Mouse (Mus musculus): ENCODE measurements at regions not wholly inside any gene's neighbourhood (a gene's known extent, or its start where the extent isn't known, plus 50 kb on each side); places are given as distances from the start of the nearest gene placed in this dataset.
"Not testable (repeated sequence)": the region's sequence is repeated elsewhere in the genome, so short reads cannot be mapped to it uniquely, and the experiment has no call there.

DNA sequence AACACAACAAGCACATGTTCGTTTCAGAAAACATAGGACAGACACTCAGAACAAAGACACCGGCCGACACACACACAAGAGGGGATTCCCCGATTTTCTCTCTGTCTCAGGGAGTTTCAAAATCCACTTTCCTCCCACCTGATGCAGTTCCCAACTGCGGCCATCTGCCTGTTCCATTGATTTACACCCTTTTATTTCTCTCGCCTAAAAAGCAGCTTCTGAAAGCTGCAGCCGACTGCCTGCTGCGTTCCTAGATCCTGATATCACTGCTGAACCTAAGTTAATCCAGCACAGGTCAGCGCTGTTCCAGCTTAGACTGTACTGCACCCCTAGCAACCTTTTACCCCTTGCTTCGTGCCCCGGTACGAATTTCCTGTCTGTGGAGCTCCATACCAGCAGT lies 237.0 kb downstream of the Impad1 start:
- DNase-seq (ENCODE audit: low read depth, low spot score), result peak; percentile 4

DNA sequence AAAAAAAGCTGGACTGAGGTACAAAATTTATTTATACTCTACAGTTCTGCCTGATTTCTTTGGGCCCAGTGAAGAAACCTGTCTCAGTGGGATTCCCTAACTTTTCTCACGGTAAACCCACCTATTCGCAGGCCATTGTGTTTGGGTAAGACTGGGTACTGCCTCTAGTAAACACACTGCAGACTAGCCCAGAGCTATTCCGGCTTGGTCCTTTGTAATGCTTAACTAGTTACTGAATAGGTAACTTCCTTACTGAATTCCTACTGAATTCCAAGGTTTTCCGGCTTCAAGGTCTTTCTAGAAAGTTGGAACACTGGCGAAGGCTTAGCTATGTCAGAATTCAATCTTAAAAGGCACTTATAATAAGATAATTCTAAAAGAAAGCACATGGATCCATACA lies 242.9 kb downstream of the Impad1 start:
- DNase-seq (ENCODE audit: low read depth, low spot score), result no peak

DNA sequence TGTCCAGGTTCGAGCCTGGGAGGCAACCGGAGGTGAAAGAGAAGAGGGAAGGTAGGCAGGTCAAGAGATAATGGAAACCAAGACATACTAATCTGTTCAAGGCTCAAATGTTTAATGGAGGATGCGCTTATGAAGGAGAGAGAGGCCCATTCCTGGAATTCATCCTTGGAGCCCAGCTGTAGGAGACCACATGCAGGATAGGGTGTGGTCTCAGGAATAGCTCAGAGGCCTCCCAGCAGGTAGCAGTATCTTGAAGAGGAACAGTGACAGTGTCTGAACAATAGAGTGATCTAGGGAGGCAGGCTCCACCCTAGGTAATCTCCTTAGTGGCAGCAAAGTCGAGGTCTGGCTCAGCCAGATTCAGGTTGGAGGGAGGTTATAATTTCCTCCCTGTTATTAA lies 243.3 kb downstream of the Impad1 start:
- no peak for DNase-seq (ENCODE audit: low read depth, low spot score)

DNA sequence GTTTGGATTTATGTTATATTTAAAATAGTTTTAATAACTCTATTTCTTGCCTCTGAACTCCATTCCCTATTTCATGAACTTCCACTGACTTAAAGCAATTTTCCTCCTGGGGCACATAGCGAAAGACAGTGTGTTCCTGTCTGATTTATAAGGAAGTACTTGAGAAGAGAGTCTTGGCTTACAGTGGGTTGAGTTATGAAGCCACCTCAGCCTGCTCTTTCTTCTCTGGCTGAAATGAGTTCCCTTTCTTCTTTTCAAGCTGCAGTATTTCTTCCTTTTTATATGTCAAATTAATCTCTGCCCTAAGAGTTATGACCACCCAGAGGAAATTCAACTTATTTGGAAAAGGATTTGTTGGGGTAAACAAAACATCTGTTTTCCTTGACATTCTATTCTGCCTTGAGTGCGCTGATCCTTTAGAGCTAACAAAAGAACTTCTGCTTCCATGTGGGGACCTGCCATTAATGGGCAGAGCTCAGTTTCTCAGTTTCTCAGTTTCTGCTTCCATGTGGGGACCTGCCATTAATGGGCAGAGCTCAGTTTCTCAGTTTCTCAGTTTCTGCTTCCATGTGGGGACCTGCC lies 255.9 kb downstream of the Impad1 start:
- DNase-seq (ENCODE audit: low read depth, low spot score), result no peak

DNA sequence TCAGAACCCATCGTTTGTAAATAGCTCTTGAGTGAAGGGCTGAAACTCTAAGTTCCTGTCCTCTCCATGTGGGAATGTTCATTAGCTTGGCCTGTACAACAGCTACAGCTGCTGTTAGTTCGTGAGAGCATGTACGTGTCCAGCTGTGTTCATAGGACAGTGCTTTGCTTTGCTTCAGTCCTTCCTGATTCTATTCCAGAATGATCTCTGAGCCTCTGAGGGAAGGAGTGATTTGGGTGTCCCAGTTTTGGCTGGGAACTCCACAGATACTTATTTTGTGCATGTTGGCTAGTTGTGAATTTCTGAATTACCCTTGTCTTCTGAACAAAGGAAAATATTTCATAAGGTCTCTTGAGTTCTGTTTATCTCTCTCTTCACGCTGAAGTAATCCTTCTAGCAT lies 261.0 kb downstream of the Impad1 start:
- no peak for DNase-seq (ENCODE audit: low read depth, low spot score)

DNA sequence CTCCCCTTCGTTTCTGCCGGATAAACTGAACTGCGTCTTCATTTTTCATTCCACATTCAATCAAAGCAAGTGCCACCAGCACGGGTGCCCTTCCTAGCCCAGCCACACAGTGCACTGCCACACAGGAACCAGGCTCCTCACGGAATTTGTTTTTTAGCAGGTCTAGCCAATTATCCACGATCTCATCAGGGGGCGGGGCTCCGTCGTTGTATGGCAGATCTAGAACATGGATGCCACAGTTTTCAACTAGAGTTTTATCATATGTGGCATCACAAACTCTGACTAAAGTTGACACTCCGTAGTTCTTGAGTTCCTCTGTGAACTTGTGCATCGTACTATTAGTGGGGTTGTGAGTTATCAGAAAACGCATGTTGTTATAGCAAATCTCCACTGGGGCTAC lies 264.8 kb downstream of the Impad1 start:
- DNase-seq (ENCODE audit: low read depth, low spot score), result no peak

DNA sequence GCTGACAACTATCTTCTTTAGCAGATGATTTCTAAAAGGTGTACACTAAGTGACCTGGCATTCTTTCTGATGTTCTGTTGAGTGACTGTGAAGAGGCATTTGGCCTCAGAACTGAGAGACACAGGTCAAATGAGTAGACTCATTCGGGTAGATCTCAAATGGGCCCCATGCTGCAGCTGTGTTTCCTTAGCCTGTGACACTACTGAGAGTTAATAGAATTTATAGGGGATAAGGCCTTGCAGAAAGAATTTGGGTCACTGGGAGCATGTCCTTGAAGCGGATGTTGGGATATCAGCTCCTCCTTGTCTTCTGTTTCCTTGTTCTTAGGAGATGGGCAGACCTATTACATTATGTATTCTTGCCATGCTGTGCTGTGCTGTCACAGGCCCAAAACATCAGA lies 271.4 kb downstream of the Impad1 start:
- DNase-seq (ENCODE audit: low read depth, low spot score), result no peak

DNA sequence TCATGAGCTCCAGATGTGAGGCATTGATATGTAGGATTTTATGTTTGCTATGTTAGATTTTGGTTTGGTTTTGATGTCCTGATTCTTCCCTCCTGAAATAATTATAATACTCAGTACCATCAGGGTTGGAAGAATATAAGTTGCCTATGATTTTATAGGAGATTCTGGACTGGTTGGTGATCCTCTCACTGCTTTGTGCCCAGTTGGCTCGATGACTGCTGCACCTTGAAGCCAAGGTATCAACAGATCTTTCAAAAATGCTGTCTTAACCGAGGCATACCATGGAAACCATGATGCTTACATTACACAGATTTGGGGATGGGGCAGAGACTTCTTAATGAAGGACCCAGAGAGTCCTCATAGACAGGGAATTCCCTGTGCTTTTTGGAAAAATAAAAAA lies 274.4 kb downstream of the Impad1 start:
- no peak for DNase-seq (ENCODE audit: low read depth, low spot score)

DNA sequence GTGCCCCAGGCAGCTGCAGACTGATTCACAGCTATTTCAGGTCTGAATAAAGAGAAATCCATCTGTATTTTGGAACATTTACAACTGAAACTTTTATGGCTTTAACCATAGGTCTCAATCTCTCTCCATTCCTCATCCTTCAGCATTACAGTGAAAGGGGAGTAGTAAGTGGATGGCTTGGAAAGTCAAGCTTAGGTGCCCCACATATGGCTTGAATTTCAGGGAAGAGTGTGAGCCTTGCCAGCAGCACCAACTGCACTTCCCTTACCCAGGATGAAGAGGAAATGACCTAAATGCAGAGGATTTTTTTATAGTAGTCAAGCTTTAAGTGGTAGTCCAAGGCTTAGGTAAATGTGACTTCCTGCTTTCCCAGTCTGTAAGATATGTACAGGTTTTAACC lies 279.8 kb downstream of the Impad1 start:
- no peak for DNase-seq (ENCODE audit: low read depth, low spot score)

DNA sequence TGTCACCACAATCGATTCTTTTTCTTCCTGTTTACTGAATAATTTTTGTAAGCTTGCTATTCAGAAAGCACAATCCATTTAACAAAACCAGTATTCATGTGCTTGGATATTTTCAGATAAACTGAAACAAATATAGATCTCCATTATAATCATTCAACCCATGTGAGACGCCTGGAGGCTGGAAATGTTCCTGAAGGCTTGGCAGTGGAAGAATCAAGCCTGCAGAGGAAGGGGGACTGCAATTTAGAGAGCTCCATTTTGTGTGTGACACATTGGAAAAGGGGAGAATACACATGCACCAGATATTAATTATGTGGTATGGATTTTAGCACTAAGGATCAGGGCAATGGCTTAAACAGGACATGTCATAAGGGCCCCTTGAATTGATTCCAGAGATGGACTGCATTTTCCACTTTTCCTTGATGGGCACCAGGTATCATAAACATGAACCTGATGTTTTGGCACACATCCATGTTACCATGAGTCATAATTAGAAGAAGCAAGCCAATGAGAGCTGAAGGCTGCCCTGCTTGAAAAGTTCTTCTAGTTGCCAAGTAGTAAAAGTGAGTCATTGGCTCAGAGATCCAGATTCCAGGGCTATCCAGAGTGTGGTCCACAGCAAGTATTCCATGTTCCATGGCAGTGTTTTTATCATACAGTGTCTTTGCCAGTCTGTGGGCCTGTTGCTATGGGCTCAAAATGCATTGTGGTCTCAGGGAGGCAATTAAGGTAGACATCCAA lies 282.8 kb downstream of the Impad1 start:
- DNase-seq (ENCODE audit: low read depth, low spot score), result no peak

DNA sequence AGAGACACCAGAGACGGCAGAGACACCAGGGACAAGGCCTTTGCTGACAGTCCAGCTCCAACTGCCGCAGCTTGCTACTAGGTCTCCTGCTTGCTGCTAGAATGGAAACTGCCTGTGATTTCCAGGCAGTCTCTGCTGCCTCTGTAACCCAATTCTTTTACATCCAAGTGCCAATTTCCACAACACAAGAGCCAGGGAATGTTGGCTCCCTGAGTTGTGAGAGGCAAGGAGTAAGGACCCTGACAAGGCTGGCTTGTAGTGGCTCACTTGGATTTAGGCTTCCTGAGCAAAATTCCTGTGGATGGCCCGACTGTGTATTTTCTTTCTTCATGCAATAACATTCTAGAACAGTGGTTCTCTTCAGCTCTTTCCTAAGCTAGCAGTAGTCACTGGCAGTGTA lies 283.9 kb downstream of the Impad1 start:
- no peak for DNase-seq (ENCODE audit: low read depth, low spot score)

DNA sequence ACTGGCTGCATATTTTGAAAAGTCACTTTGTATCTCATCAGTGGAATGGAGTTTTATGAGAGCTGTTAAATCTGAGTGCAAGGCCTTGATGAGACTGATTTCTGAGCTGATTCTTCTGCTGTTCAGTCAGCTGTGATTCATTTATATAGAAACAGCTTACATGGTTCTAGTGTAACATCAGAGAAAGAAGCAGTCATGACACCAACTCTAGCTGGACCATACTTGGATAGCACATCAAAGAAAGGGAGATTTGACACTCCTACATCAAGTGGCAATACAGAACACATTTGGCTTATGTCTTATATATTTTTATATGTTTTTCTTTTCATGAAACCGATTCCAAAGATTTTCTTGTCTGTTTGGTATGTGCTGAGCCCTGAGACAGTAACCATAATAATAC lies 296.0 kb downstream of the Impad1 start:
- no peak for DNase-seq (ENCODE audit: low read depth, low spot score)

DNA sequence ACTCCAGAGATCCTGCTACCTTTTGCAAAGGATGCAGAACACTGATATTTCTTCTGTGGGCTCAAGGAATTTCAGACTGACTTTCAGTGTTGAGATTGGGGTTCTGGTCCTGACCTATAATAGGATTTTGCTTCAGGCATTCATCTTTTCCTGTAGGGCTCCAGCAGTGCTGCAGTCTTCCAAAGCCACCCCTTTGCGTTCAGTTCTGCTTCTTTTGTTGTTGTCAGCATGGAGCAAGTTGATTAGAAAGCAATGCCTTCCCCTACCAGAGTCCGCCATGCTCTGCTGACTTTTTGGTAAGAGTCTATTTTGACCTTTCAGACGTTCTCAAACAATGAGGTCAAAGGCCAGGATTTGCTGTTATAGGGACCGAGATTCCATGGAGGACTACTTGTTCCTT lies 297.0 kb downstream of the Impad1 start:
- DNase-seq (ENCODE audit: low read depth, low spot score), result no peak

DNA sequence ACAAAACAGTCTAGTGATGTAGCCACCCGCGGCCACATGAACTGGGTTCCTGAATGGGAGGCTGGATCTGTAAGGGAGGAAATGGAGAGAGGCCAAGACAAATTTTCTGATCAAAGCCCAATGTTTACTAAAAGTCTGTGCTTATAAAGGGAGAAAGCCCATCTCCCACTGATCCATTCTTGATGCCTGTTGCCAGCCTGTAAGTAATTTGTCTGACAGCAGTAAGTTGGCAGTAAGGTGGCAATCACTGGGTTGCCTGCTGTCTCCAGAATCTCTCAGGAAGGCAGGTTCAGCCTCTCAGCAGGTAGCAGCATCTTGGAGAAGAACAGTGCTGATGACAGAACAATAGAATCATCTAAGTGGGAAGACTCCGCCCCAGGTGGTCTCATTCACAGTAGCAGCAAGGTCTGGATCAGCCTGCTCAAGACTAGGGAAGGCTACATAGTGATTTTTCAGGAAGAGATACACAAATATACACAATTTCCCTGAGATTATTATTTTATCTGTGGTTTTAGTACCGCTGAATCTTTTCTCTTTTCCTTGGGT lies 327.9 kb downstream of the Impad1 start:
- no peak for DNase-seq (ENCODE audit: low read depth, low spot score)

DNA sequence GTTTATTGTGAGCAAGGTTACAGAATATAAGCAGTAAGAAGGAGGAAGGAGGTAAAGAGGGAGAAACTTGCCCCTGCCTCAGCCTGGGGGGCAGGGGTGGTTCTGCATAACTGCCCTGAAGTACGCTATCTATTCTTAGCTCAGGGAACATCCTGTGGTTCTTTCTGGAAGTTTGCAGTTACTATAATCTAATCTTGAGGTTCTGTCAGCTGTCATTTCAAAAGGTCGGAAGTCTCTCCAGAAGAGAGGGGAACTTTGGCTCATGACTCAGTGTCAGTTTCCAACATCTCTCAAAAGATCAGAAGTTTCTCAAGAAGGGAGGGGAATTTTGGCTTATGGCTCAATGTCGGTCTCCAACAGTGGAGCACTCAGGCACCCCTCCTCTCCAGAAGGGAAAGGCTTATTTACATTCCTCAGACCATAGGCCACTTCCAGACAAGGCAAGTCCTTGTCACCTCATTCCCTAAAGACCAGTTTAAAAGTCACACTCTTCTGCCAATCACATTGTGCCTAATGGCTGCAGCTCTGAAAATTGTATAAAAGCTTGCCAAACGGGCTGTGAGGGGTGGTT lies 328.9 kb downstream of the Impad1 start:
- DNase-seq (ENCODE audit: low read depth, low spot score), result no peak

DNA sequence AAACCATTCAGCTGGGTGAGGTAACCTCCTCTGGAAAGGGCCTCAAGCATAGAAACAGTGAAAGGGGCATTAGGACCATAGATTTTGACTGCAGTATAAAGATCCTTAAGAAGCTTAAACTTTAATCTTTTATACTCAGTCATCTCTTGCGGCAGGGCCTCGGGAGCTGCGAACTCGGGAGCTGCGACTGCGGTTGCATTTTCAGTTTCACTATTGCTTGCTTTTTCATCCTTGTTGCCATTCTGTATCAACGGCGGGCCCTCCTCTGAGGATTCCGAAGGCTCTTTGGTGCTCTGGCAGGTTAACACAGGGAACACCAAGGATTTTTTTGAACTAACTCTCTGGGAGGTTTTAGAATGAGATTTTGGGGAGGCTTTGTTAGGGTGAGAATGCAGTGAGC lies 333.9 kb downstream of the Impad1 start:
- DNase-seq (ENCODE audit: low read depth, low spot score), result no peak

DNA sequence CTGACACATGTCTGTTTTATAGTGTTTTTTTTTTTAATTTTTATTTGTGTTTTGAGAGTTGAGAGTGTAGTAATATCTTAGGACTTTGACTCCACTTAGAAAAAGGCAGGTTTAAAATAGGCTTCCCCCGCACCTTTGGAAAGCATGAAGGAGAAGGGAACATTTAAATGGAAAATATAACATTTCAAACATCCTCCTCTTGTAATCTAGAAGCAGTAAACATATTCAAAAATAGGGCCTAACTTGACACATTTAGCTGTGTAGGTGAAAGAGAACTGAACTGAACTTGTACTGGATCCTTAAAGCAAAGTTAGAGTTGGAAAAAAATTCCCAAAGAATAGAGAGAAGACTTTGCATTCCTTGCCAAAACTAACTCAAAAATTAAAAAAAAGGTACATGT lies 343.1 kb downstream of the Impad1 start:
- DNase-seq (ENCODE audit: low read depth, low spot score), result no peak

DNA sequence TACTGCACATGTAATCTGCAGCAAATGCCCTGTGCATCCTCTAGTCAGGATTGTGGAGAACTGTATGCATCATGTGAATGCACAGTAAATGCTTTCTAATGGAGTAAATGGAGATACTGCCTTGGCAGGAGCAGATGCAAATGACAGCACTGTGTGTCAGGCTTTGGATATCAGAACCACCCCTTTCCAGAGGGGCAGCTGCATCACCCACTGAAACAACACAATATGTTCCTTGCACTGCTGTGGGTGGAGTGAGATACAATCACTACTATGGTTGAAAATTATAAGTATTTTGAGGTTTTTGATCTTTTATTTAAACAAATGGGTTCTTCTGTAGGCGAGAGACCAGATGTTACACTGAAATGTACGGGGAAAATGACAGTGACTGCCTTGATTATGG lies 350.5 kb downstream of the Impad1 start:
- DNase-seq (ENCODE audit: low read depth, low spot score), result no peak

DNA sequence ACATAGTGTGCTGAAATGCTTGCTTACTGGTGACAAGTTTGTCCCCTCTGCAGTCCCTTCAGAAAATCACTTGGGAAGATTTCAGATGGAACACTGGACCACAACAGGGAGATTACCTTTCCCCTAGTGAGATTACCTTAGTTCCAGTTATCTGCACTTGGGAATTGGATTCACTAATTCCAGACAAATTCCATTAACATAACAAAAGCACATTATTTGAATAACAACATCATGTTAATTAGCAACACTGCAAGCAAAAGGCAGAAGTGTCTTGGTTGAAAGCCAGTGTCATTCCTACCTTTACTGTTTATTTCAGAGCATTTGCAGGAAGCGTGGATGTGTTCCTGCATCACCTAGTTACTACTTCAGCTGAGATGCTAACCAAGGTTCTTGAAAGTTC lies 355.6 kb downstream of the Impad1 start:
- DNase-seq (ENCODE audit: low read depth, low spot score), result no peak

DNA sequence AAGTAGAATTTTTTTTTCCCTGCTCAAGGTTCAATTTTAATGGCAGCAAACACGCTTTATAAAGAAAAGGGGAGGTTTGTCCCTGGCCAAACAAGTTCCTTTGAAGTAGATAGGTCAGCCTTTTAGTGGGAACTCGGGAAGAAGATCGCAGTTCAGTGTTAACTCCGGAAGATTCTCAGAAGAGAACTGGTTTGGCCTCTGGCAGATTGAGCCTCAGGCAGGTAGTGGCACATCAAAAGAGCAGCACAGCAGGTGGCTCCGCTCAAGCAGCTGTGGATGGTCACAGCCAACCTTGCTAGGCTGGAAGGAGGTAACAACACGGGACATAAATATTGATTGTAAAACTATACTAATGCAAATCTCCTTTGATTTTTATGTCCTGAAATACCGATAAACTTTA lies 347.2 kb upstream of the Sdr16c6 start:
- not testable (repeated sequence) for DNase-seq (ENCODE audit: low read depth, low spot score)

DNA sequence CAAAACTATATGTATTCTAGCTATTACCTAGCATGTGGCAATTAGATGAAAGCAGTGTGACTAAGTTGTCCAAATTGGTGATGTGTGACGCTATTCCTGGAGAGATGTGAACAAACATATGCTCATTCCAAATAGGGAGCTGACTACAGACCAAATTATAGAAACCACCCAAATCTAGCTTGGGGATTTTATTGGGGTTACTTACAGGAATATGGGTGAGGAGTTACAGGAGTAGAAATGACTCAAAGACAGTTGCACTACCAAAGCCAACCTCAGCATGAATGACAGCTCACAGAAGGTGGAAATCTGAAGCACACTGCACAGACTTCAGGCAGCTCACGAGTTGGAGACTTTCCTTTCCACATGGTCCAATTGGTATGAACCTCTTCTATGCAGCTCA lies 326.5 kb upstream of the Sdr16c6 start:
- no peak for DNase-seq (ENCODE audit: low read depth, low spot score)

DNA sequence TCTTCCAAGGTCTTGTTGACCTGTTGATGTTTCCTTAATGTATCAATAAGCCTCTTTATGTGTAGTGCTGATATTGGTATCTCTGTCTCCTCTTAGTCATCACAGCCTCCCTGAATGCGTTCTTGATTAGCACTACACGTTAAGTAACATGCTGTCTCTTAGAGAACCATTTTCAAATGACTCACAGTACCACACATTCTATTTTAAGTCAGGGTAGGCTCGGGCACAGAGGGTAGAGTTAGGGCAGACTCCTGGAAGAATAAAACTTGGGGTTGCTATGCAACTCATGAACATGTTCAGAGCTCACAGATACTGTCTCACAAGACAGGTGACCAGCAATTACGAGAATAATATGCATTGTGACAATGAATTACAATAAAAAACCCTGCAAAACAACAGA lies 320.1 kb upstream of the Sdr16c6 start:
- DNase-seq (ENCODE audit: low read depth, low spot score), result no peak

DNA sequence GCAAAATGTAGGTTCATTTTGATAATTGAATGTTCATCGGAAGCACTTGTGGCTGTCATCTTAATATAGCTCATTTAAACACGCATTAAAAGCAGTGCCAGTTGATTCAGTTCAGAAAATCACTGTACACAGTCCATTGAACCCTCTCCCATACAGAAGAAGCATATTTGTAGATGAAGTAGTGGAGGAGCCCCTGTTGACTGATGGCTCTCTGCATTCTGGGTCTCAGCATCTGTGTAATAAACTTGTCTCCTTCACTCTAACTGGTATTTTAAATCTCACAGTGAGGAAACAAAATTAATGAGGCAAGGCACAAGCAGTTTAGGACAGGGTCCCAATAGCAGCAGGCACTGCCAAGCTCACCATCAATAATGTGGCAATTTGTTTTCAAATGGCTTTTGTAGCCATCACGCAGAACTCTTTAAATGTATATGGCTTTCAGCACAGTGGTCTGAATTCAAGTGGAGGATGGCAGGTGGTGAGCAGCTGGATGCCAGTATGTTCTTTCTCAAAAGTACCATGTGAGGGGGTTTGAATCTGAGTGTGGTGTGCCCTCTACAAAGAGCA lies 302.8 kb upstream of the Sdr16c6 start:
- no peak for DNase-seq (ENCODE audit: low read depth, low spot score)

Data from mesoderm, embryonic 11.5 days (tissue).